Mouse (Mus musculus) retina, postnatal 7 days (tissue): ENCODE results near the gene Terf2ip.

ENCODE experiments used
- DNase-seq: peaks from one replicate; pipeline ENCODE4 v3.0.0-alpha.2; 2012; ENCODE audit warnings: low read depth, low spot score

Terf2ip gene

GRCm38 (mm10) chr8:112010997-112011815 lies at the start of gene Terf2ip, which contains the start of gene Kars:
Gene Terf2ip, plus strand, starts transcription at chr8:112011398.
Gene Kars, minus strand, starts transcription at chr8:112011323.
- DNase-seq, result peak; percentile 92

GRCm38 (mm10) chr8:111962589-111962988 lies 48.6 kb upstream of the Terf2ip start:
- DNase-seq, result no peak

DNA sequence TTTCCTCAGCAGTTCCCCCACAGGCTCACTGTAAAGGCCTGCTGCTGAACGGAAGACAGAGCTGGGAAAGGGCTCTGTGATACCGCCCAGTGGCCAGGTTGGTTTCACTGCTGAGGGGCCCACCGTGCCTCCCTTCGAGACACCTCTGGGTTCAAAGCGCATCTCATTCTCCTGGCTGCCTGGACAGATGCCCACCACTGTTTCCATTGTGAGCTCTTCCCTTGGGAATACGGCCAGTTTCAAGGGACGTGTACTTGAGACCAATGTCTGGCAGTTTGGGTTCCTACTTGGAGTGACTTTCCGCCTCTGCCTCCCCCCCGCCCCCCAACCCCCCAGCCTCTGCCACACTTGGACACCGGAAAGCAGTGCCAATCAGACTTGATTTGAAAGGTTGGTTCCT lies 48.1 kb upstream of the Terf2ip start:
- DNase-seq, result no peak

DNA sequence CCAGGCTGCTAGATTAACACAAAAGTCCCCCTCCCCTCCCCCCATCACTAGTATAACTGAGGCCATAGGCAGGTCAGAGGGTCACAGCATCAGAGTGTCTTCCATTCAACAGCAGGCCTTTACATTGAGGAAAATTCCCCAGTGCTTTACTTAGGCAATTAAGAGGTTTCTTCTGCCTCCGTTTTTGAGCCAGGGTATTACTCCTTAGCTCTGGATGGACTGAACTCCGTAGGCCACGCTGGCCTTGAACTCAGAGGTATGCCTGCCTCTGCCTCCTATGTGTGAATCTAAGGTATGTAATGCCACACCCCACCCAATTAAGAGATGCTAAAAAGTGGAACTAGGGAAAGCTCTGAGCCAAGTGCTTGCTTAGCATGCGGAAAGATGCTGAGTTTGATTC lies 47.7 kb upstream of the Terf2ip start:
- DNase-seq, result no peak

GRCm38 (mm10) chr8:111964351-111964750 lies 46.8 kb upstream of the Terf2ip start:
- DNase-seq, result no peak

DNA sequence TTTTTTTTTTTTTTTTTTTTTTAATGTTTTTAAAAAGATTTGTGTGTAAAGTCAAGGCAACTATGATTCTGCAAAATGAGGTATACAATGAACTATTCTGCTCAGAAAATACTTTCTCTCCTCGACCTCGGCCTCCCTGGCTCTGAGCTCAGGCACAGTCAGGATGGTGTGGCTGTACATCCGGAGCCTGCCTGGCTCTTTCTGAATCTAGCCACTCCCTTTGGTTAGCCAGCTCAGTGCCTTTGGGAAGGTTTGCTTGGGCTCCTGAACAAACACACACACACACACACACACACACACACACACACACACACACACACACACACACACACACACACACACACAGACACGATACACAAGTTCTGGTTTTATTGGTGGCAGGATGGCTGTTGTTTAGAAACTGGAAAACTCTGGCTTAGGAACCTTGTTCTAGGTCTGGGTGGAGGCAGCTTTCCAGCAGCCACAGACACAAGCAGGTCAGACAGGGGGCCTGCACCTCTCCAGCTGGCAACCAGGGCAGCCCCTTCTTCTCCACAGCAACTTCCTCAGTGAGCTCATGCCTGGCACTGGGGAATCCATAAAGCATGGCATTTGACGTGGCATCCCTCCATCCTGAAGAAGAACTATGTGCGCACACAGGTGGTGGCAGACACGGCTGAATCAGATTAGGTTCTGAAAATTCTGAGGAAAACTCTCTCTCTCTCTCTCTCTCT lies 46.2 kb upstream of the Terf2ip start:
- DNase-seq, result no peak

DNA sequence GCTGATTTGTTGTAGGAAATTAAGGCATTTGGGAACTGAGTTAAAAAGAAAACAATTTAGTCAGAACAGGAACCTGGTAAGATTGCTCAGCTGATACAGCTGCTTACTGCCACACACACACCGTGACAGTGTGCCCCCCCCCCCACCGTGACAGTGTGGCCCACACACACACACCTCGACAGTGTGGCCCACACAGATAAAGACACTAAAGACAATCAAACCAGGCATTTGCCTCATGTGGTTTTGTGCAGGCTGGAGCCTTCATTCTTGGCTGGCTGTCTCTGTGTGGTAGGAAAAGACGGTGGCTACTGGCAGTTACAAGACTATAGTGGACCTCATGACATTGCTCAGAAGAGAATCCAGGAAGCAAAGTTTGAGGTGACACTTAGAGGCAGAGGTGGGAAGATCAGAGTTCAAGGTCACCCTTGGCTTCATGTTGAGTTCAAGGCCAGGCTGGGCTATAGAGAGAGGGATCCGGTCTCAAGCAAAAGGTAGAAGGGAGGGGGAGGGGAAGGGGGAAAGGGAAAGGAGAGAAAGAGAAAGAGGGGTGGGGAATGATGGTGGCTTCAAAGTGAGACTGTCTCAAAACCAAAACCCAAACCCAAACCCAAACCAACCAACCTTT lies 43.8 kb upstream of the Terf2ip start:
- no peak for DNase-seq

DNA sequence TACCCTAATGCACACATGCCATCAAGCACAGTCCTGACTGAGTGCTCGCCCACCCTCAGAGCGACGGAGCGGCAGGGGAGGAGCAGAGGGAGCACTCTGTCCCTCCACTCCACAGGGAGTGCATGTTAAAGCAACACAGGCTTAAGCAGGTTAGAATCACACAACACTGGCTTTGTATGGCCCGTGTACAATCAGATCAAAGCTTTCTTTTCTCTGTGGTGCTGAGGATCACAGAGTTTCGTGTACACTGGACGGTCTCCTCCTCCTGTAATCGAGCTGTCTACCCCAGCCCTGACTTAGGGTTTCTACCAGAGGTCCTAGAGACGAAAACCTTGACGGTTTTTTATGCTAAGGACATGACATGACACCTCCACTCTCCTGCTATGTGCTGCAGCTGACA lies 42.7 kb upstream of the Terf2ip start:
- DNase-seq, result no peak

DNA sequence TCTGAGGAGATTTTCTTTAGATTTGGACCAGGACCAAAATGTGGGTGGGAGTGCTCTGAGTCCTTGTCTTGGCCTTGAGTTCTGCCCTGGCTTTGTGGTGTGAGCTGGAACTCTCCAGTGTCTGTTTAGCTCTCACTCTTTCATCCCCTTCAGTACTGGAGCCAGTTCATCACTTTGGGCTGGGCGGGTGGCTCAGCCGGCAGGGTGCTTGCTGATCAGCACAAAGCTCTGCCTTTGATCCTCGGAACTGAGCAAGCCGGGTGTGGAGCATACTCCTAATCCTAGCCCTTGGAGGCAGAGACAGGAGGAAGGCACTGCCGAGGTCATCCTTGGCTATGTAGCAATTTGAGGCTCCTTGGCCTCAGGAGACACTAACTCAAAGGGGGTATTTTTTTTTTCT lies 42.2 kb upstream of the Terf2ip start:
- no peak for DNase-seq

- no peak for DNase-seq
Measured at GRCm38 (mm10) chr8:111974138-111974537, 37.1 kb upstream of the Terf2ip start.

GRCm38 (mm10) chr8:111975706-111976105 lies 35.5 kb upstream of the Terf2ip start:
- DNase-seq, result no peak

GRCm38 (mm10) chr8:111976326-111976725 lies 34.9 kb upstream of the Terf2ip start:
- DNase-seq, result no peak

DNA sequence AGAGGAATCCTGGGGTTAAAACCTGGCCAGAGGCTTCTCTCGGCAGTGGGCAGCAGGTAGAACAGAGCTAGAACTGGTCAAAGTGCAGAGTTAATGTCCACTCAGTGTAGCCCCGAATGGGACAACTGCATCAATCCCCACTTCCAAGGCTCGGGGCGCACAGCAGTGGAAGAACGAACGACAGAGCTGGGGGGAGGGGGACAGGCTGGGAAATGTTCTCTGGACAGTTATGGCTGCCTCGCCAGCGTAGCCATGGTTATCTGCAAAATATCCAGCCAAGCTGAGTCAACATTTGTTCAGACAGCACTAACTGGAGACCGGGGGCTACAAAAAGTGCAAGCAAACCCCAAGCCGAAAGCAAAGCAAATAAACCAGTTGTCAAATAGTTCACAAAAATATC lies 33.1 kb upstream of the Terf2ip start:
- DNase-seq, result no peak

DNA sequence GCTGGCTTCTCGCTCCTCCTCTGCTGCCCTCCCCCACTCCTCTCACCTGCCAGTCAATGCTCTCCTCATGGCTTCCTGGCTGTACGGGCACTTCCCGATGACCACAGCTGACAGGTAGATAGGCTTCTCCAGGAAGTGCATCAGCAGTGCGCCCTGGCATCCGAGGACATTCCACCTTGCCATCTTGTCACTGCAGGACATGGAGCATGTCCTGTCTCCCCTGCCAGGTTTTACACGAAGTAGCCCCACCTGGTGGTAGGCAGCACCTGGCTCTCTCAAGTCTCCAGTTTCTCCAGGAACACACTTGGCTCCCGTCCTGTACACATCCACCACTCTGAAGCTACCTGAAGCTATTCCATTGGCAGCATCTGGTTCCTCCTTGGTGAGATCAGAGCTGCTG lies 29.1 kb upstream of the Terf2ip start:
- DNase-seq, result no peak

DNA sequence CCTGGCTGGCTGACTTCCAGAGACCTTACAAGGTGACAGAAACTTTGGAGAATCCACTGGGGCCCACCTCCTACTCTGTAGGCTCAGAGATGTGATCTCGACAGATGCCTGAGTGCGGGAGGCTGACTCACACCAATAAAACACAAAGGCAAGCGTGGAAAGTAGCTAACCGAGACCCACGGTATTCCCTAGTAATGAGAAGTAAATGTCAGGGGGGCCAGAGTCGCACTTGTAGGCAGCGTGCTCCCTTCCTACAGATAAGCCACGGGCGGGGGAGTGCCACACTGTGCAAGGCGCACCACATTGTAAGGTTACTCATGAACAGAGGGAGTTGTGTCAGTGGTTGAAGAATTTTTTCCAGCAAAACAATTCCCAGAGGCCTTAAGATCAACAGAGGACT lies 26.7 kb upstream of the Terf2ip start:
- DNase-seq, result no peak

- DNase-seq, result peak; percentile 68
Measured at GRCm38 (mm10) chr8:111989911-111990310, 21.3 kb upstream of the Terf2ip start.

GRCm38 (mm10) chr8:111991278-111991677 lies 19.9 kb upstream of the Terf2ip start:
- no peak for DNase-seq

- DNase-seq, result peak; percentile 87
Measured at GRCm38 (mm10) chr8:111992013-111992702, 19.0 kb upstream of the Terf2ip start, which contains the start of gene Adat1. Gene Adat1, minus strand, starts transcription at chr8:111992302.

DNA sequence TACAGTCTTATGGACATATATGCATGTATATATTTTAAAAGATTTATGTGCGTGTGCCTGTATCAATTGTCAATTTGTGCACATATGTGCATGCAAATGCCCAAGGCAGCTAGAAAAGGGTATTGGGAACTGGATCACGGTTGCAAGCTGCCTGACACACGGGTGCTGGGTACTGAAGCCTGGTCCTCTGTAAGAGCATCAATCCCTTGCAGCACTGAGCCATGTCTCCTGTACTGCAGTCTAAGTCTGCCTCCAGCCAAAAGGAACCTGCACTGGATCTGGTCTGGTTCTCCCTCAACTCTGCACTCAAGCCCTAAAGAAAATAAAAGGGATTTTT lies 18.5 kb upstream of the Terf2ip start:
- no peak for DNase-seq

DNA sequence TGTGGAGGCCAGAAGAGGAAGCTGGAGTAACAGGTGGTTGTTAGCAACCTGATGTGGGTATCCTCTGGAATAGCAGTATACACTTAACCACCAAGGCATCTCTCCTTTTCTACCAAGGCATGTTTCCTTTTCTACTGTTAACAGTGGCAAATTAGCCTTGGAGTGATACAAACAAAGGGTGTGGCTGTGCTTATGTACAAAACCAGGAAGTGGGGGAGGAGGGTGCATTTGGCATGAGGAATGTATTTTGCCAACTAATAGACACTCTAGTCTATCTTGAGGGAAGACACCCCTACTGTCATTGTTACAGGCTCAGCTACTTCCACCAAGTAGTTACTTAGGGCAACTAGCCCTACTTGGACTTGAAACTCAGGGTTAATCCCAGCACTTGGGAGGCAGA lies 6.4 kb upstream of the Terf2ip start:
- DNase-seq, result no peak

DNA sequence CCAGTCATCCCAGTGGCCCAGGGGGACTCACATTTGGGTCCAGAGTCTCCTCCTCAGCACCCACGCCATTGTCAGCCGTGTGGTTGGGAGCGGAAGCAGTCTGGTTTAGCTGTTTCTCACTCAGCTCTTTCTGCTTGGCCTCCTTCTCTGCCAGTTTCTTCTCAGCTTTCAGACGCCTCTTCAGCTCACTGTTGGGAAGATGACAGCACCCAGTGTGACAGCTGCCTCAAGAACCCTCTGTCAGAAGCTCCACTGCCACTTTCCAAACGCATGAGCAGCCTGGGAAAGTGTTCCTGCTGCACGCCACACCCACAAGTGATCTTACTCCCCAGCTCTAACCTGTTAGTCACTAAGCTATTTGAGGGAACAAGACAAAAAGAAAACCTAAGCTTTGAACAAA lies 5.6 kb upstream of the Terf2ip start:
- DNase-seq, result no peak

DNA sequence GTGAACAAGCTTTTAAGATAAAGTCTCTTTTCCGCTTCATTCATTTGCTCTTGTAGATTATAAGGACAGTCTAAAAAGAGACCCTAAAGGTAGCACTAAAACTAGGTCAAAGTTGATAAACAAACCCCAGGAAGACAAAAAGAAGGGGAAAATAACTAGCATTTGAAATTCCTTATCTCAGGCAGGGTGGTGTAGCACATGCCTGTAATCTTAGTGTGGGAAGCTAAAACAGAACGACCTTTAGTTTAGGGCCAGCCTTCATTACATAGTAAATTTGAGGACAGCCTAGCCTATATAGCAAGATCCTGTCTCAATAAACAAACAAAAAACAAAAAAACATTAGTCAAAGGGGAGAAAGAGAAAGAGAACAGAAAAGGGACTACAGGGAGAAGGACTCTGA lies 3.5 kb upstream of the Terf2ip start:
- DNase-seq, result no peak
